Mouse (Mus musculus): ENCODE data around the gene Depdc5.
A peak's percentile ranks its signal among the peaks of the same experiment; 100 is the strongest.

The Depdc5 gene

DNA sequence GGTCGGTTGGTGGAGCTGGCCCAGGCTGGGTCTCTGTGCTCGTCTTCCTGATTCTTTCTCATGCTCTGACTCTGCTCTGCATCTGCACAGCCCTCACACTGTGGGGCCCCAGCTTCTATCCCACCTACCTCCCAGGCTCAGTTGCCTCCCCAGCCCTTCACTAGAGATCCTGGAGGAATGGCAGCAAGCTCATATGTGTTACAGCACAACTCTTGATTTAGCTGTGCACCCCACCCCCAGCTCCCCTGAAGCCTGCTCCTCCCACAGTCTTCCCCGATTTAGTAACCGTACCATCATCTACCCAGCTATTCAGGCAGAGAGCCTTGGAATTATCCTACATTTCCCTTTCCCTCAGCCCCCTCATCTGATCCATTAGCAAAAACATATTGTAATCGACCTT is 137.6 kb downstream of the Depdc5 start:
- no peak for DNase-seq (ENCODE audit: low spot score)

- no peak for DNase-seq (ENCODE audit: low spot score)
Measured at GRCm38 (mm10) chr5:33002781-33003180, 139.3 kb downstream of the Depdc5 start.

DNA sequence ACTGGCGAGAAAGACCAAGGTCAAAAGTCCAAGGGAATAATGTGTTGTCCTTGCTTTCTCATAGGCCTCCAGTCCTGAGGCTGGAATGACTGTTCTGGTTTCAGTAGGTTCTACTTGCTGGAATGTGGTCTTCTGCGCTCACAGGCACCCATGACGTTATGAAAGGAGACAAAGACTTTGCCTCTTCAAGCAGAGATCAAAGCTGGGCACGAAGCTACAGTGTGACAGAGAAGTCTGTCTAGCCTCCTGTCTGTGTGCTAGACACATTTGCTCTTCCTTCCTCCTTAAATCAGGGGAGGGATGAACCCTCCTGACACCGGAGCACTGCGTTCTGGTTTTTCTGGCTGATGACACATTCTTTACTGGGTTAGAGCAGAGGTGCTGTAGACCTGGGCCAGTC is 140.0 kb downstream of the Depdc5 start:
- DNase-seq (ENCODE audit: low spot score): no peak

GRCm38 (mm10) chr5:33004110-33004509 is 140.6 kb downstream of the Depdc5 start:
- DNase-seq (ENCODE audit: low spot score): no peak

- DNase-seq (ENCODE audit: low spot score): no peak
Measured at GRCm38 (mm10) chr5:33005442-33006145, 142.1 kb downstream of the Depdc5 start.

DNA sequence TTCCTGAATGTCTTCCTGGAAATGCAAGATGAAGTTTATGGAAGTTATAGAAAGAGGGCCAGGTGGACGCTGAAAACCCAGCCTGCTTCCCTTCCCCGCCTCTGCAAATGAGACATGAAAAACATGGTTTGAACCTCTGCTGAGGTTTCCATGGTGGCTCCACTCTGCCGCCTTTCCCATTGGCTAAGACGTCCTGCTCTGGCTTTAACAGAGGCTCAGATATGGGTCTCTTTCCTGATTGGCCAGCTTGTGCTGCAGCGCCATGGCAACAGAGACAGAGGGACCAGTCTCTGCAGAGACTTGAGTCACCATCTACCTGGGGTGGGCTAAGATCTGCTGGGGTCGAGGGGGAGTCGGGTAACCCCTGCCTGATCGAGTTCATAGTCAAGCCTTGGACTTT is 143.2 kb downstream of the Depdc5 start:
- DNase-seq (ENCODE audit: low spot score): no peak

- no peak for DNase-seq (ENCODE audit: low spot score)
Measured at GRCm38 (mm10) chr5:33007371-33007770, 143.9 kb downstream of the Depdc5 start.

GRCm38 (mm10) chr5:33009301-33009700 is 145.8 kb downstream of the Depdc5 start:
- no peak for DNase-seq (ENCODE audit: low spot score)

GRCm38 (mm10) chr5:33009818-33010812 is 146.6 kb downstream of the Depdc5 start:
- DNase-seq (ENCODE audit: low spot score): no peak

DNA sequence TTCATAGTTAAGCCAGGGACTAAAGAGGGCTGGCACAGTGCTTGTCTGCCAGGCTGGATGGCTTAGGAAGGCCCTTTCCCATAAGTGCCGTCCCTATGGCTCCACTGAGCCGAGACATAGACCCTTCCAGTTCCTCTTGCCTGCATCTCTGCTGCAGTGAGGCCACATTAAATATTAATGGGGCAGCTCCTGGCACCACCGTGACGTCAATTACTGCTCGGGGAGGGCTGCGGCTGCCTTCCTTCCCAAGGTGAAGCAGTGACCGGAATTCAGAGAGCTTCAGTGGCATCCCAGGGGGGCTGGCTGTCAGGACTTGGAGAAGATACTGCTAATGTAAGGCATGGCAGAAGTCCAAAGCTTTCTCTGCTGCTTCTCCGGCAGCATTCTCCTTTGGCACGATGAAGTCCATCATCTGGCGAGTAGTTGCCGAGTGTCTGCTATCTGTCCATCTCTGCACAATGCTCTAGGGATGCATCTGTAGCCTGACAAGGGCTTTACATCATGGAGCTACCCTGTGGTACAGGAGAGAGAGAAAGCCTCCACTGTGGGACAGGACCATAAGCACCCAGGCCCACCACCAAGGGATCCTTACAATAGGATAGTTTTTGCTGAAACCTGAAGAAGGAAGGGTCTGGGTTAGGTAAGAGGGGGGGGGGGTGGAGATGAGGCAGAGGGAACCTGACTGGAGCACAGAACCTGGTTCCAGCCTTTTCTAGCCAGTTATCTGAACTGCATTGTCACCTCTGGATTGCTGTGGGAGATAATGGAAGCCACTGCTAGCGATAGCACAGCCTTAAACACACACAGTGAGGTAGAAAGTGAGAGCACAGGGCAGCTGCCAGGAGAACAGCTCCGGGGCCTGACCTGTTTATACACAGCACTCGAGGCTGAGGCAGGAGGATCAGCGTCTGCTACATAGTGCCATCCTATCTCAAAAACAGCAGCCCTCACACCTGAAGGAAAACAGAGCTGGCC is 147.9 kb downstream of the Depdc5 start:
- no peak for DNase-seq (ENCODE audit: low spot score)

- no peak for DNase-seq (ENCODE audit: low spot score)
Measured at GRCm38 (mm10) chr5:33014096-33014495, 150.6 kb downstream of the Depdc5 start.

DNA sequence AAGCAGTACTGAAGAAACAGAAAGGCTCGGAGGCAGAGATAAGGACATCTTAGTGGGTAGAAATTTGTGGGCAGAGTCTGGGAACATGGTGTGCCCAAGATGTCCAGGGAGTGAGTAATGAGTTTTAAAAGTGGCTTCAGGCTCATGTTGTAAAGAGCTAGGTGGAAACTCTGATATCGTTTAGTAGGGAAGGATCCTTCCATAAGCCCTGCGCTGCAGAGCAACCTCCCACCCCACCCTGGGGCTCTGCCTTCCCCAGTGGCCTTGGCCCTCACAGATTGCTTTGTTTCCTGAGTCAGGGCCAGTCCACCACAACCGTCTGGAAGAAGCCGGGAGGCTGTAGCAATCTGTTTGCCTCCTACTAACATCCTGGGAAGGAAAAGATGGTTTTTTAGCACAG is 152.1 kb downstream of the Depdc5 start:
- no peak for DNase-seq (ENCODE audit: low spot score)

- DNase-seq (ENCODE audit: low spot score): no peak
Measured at GRCm38 (mm10) chr5:33018189-33018560, 154.7 kb downstream of the Depdc5 start.

- peak; percentile 93 for DNase-seq (ENCODE audit: low spot score)
Measured at GRCm38 (mm10) chr5:33018561-33019425, 155.3 kb downstream of the Depdc5 start, which contains the start of gene Ywhah. Ywhah (plus strand) TSS chr5:33018816.

DNA sequence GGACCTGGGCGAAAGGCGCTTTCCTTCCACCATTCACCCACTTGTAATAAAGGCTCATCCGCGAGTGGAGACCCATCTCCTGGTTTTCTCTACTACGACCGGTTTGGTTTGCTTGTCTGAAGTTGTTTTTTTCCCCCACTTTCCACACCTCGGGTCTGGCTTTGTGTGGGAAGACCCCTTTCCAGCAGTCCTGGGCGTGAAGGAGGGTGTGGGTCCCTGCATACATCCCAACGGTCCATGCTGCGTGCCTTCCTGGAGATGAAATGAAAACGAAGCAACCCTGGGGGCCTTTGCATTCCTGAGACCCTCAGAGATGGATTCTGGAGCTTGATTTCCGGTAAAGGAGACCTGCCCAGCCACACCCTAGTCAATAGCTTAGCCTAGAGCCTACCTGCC is 155.9 kb downstream of the Depdc5 start:
- peak; percentile 10 for DNase-seq (ENCODE audit: low spot score)

GRCm38 (mm10) chr5:33021622-33022021 is 158.1 kb downstream of the Depdc5 start:
- DNase-seq (ENCODE audit: low spot score): no peak

DNA sequence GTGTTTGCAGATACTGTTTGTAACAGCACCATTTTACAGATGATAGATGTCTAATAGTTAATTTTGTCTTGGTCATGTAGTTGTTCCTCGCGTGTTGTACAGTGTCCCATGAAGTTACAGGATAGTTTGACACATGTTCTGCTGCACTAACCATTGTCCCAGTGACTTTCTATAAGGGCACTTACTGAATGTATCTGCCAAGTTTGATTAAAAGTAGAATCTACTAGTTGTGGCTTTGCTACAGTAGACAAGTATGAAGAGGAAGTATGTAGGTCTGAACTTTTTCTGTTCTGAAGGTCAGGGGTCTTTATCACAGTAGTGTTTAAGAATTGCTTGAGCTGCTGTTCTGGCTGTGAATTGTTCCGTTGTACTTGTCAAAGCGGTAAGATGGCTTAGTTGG is 159.8 kb downstream of the Depdc5 start:
- DNase-seq (ENCODE audit: low spot score): no peak

GRCm38 (mm10) chr5:33024474-33024873 is 161.0 kb downstream of the Depdc5 start:
- no peak for DNase-seq (ENCODE audit: low spot score)

DNA sequence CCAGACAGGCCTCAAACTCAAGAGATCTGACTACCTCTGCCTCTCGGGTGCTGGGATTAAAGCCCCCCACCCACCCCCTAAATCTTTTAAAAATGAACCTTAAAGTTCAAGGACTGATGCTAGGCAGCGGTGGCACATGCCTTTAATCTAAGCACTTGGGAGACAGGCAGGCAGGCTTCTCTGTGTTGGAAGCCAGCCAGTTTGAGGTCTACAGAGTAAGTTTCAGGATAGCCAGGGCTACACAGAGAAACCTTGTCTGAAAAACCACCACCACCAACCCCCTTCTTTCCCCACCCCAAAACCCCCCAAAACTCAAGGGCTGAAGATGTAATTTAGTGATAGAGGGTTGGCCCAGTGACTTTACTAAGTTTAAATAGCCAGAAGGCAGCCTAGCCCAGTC is 165.2 kb downstream of the Depdc5 start:
- DNase-seq (ENCODE audit: low spot score): no peak

DNA sequence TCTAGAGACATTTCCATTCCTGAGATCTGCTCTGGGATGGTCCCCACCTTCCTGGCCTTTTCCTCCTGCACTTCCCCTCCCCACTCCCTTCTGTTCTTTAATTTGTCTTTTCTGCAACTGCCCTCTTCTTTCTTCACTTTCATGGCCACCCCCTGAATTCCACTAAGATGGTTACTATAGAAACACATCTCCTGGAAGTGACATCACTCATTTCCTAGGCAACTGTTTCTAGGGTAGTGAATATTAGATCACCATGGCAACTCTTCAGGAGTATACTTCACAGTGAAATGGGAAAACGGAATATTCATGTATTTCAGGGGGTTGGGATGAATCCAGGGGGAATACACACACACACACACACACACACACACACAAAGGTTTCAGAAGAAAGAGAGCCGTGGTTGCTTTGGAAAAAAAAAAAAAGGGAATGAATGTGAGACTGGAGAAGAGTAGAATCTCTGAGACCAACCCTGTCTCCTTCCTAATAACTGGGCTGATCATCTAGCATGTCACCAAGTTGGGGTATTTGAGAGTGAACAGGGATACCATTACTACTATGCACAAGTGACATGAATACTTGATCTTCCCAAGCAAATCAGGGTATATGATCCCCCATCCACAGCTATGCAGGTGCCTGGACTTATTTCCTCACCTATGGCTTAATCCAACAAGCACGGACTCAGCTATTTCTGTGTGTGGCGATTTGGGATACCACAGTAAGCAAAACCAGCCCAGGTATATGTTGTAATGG is 167.1 kb downstream of the Depdc5 start:
- DNase-seq (ENCODE audit: low spot score): no peak

All from urinary bladder, postnatal 25 days (tissue).